Mouse (Mus musculus) kidney, adult 11 months (tissue): ENCODE measurements around the gene Dvl3.
A peak's percentile ranks its signal among the peaks of the same experiment; 100 is the strongest.

Experiments used
- DNase-seq: peaks from one replicate; pipeline ENCODE4 v3.0.0; 2022

Gene Dvl3

DNA sequence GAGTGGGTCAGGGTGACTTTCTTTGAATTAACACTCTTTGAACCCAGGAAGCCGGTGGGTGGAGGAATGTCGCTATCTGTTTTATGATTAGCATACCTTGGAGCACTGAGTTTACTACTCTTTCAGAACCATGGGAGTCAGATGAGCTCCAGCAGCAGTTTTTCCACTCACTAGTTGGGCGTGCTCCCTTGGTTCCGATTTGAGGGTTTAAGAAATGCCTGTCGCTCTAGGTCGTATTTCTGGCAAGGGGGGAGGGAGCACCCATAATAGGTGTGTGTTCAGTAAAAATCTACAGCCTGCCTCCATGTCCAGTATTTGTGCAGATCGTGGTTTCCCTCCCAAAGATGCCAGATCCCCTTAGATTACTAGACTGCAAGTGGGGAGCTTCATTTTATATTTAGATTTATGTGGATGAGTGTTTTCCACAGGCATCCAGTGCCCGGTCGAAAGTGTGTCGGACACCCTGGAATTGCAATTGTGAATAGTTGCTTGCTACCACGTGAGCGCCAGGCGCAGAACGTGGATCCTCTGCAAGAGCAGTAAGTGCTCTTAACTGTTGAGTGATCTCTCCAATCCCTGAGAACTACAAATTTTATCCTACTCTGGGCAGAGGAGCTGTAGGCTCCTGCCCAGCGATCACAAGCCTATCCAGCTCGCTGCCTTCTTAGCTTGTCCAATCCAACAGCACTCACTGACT is 18.7 kb upstream of the Dvl3 start:
- DNase-seq, result peak; percentile 39

DNA sequence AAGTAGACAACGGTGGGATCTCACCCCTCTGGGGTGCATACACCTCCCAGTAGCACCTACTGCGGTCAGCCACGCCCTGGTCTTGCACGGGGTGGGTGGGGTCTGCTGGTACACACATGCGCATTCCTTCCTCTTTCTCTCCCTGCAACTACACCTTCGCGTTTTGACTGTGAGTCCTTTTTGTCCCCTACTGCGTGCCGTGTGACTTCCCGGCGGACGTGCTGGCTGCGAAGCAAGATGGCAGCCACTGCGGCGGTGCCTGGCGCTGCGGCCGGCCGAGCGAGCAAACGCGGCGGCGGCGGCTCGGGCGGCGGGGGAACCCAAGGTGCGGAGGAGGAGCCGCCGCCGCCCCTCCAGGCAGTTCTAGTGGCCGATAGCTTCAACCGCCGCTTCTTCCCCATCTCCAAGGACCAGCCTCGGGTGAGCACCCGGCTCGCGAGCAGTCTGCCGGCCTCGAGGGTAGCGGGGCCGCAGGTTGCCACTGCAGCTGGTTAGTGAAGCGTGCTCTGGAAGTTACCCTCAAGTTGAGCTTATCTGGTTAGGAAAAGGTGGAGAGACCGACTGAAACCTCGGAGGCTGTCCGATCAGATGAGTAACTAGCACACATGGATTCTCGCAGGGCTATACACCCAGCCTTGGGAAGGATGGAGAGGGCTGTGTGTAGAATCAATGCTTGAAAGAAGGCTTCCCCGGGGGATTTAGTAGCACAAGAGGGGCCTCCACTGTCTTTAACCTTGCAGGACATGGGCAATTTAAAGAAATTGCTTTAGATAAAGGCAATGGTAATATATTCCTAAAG is 17.9 kb upstream of the Dvl3 start, which contains the start of gene Eif2b5:
Eif2b5 (plus strand) TSS at position 141 of the 799 bp plus-strand sequence.
- peak; percentile 97 for DNase-seq

DNA sequence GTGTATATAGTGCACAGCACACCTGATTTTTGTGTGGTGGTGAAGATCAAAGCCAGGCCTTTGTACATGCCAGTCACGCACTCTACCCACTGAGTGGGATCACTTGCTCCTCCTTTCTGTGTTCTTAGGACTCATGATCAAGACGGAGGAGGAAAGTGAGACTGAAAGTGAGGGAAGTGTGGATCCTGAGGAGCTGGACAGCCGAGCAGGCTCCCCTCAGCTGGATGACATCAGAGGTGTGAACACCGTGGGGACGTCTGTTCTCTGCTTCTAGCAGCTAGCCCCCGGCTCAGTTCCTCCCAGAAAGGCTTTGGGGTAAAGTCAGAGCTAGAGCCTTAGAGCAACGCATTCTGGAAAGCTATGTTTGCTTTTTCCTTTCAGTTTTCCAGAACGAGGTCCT is 10.8 kb upstream of the Dvl3 start:
- no peak for DNase-seq

DNA sequence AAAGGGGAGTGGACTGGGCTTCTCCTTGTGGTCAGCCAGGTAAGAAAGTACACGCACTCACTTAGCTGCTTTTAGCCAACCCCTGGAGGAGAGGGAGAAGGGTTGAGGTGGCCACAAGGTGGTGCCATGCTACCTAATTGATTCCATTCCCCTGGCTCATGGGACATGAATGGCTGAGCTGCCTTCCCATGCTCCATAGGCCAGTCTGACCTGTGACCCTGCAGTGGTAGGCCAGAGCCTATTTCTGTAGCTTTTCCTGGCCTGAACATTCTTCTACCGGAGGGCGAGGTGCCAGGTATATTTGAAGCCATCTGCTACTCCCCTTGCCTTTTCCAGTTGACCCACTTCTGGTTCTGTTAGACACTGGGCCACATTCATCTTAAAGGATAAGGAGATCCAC is 7.4 kb upstream of the Dvl3 start:
- peak; percentile 66 for DNase-seq

DNA sequence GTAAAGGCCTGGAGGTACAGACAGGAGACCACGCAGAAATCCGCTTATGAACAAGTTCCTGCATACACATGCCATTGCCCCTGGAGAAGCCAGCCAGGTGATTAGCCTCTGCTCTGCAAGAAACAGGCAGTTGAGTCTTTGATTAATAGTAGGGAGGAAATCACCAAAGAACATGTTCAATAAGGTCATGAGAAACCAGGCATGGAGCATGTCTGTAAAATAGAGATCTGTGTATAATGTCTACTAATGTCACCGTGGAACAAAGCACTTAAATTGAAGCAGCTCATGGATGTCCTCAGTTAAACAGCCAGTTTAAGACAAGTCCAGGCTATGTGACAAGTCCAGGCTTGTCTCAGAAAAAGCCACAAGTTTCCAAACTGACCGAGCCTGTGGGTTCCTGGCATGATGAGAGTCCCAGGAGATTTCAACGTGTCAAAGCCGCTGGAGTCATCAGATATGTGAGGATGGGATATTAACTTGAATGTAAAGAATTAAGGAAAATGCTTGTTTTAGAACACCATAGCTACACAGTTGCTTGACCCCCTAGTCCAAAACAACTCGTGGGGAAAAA is 5.4 kb upstream of the Dvl3 start:
- no peak for DNase-seq

DNA sequence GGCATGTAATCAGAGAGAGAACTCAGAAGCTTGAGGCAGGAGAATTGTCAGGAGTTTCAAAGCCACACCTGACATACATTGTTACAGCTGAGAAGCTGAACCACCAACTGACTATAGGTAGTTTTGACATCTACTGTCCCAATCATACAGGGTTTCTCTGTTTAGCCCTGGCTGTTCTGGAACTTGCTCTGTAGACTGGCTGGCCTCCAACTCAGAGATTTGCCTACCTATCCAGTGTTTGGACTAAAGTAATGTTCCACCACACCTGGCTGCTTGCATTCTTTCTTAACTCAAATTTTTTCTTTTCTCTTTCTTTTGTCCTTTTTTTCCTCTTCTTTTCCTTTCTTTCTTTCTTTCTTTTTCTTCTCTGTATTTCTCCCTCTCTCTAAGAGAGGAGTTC is 750 bp upstream of the Dvl3 start:
- DNase-seq, result no peak

DNA sequence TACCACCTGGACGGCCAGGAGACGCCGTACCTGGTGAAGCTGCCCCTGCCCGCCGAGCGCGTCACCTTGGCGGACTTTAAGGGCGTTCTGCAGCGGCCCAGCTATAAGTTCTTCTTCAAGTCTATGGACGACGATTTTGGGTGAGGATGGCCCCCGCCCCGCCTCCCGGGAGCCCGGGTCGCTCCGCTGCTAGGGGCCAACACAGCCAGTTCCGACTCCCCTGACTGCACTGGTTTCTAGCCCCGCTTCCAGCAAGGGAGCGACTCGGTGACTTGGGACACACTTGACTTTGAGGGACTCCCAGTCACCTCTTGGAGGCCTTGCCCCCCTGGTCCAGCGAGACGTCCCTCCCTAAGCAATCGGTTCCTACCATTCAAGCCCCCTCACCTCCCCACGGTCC is 434 bp downstream of the Dvl3 start:
- DNase-seq, result no peak

DNA sequence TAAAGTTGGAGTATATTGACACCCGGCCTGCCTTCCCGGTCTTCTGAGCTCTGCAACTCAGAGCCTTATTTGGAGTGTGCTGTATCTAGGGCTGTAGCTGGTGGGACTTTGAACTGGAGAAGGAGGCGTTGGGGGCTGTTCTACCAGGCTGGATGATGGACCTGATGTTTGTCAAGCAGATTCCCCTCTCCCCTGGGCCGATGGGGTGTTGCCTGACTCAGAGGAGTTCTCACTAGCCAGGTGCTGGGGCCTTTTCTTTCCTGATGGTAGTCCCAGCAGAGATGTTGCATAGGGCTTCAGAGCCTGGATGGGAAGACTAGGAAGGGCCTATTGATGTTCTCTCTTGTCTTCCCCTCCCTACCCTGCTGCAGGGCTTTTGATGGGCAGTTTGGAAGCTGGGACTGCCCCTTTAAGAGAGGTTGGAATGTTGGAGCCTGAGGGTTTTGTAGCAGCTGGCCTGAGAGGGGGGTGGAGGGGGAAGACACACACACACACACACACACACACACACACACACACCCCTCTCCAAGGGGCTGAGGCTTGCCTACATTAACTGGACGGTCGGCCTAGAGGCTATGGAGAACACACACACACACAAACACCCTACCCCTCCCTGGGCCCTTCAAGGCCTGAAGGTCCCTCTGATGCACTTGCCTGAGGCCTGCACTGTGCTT is 1.1 kb downstream of the Dvl3 start:
- peak; percentile 44 for DNase-seq

DNA sequence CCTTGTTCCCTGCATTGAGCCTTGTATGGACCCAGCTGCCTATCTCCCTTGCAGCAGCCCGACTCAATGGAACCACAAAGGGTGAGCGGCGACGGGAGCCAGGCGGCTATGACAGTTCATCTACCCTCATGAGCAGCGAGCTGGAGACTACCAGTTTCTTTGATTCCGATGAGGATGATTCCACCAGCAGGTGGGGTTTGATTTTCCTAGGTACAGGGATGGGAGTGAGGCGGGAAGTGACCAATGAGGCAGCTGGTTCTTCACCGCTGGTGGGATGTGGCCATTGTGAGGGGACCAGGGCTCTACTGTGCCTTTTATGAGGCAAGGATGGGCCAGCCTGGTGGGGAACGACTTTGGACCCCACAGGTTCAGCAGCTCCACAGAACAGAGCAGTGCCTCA is 7.1 kb downstream of the Dvl3 start:
- DNase-seq, result no peak

DNA sequence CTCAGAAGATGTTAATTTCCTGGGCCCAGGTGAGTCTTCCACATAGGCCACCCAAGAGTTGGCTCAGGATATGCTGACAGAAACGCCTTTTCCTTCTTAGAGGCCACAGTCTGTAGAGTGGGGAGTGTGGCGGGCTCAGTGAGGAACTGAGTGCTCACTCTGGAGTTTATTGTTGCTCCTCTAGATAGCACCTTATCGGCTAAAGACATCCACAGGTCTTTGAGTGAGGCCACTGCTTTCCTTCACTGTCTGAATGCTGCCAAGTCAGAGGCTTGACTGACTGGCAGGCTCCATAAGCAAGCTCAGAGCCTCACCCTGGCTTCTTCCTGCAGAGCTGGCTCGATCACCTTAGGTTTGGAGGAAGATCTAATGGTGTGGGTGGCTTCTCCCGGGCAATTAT is 12.0 kb downstream of the Dvl3 start:
- no peak for DNase-seq

DNA sequence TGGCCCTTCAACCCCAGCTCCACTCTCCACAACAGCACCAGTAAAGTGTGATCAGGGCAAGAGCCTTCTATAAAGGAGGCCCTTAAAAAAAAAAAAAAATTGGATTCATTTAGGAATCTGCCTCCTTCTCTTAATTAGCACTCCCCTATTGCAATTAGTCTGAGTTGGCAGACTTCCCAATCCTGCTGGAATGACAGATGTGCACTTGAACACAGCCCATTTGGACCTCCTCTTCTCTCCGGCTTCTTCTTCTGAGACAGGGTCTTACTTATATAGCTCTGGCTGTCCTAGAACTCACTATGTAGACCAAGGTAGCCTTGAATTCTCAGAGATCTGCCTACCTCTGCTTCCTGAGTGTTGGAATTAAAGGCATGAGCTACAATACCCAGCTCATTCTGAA is 12.6 kb downstream of the Dvl3 start:
- DNase-seq, result no peak

DNA sequence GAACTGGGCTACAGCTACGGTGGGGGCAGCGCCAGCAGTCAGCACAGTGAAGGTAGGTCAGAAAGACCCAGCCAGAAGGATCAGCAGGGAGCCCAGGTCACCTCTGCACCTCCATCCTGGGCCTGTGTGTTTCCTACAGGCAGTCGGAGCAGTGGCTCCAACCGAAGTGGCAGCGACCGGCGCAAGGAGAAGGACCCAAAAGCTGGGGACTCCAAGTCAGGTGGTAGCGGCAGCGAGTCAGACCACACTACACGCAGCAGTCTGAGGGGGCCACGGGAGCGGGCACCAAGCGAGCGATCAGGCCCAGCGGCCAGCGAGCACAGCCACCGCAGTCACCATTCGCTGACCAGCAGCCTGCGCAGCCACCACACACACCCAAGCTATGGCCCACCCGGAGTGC is 14.2 kb downstream of the Dvl3 start:
- no peak for DNase-seq

DNA sequence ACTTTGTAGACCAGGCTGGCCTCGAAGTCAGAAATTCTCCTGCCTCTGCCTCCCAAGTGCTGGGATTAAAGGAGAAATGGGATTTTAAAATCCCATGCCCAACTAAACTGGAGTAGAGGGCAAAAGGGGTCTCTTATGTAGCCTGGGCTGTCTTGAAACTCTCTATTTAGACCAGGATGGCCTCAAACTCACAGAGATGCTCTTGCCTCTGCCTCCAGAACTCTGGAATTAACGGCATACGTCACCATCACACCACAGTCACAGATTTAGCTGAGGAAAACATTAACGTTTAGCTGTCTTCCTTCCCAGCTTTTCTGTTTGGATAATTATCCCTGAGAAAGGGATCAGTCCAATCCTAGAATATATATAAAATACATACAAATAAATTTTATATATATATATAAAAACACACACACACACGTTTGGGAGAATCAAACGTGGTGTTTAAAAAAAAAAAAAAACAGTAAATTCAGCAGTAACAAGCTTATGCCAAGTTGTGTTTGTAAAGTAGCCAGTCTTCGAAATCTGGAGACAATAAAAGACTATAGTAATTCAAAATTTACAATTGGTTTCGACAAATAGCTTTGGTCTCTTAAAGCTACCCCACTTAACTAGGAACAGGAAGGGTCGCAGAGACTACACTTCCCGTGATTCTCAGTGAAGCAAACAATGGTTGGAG is 18.0 kb downstream of the Dvl3 start:
- no peak for DNase-seq

DNA sequence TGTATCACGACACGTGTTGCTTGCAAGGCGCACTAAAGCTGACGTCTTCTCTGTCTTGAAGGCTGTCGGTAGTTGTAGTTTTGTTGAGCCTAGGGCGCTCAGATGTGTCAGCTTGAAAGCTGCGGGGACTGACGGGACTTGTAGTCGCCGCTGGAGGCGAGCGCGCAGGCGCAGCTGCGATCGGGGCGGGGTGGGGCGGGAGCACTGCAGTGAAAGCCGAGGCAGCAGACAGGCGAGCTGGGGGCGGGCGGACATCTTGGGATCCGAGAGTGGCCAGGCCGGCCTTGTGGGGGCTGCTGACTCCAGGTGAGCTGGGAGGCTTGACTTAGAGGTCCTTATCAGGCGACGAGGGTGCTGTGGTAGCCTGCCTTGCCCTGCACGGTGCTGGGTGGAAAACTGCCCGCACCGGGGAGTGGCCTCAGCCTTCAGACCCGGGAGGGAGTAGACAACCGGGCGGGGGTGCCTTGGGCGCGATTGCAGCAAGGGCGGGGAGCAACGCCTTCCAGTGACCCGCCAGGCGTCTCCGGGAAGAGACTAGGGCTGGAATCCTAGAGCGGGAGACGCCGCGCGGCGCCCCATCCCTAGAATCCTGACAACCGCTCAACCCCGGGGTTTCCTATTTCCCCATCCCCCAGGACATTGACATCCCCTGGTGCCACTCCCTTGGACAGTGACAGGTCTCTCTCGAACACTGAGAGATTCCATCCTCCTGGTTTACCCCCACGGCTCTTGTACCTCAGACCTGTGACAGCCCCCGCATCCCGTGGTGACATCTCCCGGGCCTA is 18.7 kb downstream of the Dvl3 start, which contains the start of gene Ap2m1:
Ap2m1 (plus strand) TSS at position 183 of the 785 bp plus-strand sequence.
- peak; percentile 98 for DNase-seq

DNA sequence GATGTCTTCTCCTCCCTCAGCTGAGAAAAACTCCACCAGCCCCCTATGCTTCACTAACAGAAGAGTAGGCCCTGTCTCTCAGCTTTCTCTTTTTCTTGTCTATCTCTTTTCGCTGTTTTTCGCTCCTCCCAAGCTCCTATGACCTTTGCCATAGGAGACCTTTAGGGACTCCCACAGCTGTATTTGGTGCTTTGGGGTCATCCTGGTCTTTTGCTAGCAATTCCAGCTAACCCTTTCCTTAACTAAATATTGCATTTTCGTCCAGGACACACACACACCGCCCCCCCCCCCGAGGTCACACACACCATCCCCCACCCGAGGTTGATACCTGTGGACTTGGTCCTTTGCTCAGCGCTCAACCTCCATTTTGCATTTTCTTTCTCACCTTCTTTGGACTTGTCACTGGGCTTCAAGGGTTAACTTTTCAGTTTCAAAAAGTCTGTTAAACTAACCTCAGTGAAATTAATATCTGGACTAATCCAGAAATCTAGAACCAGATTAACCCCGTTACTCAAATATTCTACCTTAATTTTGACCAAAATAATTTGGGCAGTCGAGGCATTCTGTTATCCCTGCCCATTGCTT is 19.4 kb downstream of the Dvl3 start:
- DNase-seq, result no peak

DNA sequence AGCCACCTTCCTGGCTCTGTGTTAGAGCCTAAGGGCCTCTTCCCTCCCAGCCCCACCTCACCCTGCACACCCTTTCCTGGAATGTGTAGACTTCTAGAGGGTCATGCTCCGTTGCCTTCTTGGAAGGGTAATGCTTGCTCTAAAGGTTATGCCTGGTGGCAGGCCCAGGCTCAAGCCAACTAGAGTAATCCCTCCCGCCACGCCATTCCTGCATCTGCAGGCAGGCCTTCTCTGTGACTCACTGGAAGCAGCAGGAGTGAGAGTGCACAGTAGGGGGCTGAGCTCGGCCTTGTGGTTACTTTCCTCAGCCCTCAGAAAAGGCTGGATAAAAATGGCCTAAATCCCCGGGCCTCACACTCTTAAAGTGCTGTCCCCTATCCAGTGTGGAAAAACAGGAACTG is 20.3 kb downstream of the Dvl3 start:
- peak; percentile 89 for DNase-seq

DNA sequence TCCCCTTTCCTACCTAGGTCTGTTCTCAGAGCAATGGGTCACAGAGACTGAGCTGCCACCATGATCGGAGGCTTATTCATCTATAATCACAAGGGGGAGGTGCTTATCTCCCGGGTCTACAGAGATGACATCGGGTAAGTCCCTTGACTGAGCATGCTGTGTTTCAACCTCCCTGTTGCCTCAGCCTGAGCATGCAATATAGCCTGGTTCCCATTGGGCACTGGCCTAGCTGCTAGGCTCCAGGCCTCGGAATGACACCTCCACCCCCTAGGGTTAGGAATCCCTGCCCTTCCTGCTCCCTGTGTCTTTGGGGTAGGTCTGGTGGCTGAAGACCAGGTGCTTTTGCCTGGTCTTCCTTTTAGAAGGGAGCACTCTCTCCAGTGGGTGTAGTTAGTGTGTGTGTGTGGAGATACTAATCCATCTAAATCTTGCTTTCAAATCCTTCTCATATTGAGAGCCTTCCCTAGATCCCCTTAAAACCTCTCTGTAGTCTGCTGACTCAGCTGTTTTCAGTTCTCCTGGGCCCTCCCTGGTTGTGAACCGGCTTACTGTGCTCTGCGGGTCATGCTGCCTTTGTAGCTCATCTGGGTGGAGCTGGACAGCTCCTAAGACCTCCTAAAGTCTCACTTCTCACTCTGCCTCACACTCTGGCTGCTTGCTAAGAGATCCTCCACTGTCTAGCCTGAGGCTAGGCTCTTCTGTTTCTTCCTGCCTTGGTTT is 21.0 kb downstream of the Dvl3 start:
- DNase-seq, result no peak

DNA sequence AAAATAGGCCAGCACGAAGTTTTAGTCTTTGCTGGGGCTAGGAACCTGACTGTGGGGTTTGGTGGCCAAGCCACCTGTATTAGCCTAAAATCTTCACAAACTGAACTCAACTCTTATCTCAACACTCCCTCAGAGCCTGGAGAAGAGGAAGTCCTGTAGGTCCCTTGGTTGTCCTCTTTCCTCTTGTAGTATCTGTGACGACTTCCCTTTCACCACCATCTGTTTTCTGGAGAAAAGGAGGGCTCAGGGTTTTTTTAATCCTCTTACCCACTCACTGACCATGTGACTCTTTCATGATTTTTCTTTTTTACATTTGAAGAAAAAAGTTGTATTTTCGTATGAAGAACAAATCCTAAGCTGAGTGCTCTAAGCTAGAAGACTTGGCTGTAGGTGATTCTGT is 22.9 kb downstream of the Dvl3 start:
- no peak for DNase-seq

DNA sequence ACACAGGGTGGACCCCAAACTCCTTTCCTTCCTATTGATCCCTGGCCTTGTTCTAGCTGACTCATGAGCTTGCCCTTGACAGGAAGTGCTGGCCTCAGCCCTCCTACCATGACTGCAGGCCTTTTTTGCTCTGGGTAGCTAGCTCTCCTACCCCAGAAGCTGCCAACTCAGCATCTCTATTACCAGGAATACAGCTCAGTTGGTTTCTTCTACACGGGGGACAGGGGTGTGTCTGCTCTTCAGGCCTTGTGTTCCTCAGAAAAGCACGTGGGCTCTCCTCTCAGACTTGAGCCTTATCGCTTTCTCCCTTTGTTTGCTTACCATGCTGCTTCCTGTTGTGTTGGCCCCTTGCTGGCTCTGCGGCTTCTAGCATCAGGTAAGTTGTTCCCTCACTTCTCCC is 23.7 kb downstream of the Dvl3 start:
- DNase-seq, result no peak

DNA sequence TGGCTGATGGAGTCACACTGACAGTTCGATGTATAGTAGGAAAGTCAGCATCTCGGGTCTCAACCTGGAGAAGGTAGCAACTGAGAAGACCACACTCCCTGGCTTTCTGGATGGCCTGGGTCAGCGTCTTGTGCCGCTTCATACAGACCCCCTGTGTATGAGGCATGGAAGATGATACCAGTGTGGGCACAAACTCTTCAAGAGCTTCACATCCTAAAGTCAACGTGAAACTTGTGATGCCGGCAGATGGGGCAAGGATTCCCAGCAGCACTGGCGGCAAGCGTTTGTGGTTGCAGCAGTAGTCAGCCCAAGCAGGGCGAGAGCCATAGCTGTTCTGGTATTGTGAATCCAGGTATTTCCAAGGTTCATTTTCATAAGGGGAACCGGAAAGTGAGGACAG is 28.9 kb downstream of the Dvl3 start:
- DNase-seq, result no peak

DNA sequence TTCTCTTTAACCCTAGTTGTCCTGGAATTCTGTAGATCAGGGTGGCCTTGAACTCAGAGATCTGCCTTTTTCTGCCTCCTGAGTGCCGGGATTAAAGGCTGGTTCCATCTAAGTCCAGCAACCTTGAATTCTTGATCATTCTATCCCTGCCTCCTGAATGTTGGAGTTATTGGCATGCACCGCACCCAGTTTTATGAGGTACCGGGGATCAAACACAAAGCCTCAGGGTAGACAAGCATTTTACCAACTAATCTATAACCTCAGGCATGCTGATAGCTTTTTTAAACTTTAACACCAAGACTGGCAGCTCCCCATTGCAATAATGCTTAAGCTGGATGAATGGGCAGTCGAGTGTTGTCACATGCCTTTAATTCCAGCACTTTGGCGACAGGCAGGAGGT is 30.6 kb downstream of the Dvl3 start:
- no peak for DNase-seq
